Mouse (Mus musculus) intestine, embryonic 14.5 days (tissue): ENCODE measurements around the gene Pax5. TPM values are rescaled to one million over a fixed set of nuclear protein-coding genes. Genes with fewer than 3 reads are reported as not detected.

Experiments
- ATAC-seq: fragments of 200-750 bp; cut with Nextera tagmentation; replicated peaks from 2 replicates; pipeline ENCODE4 v1.8.0; 2017; ENCODE audit warnings: low read depth, moderate number of reproducible peaks, moderate TSS enrichment, moderate library complexity; ENCODE audit not compliant: low FRiP score, low TSS enrichment
- DNase-seq: peaks from one replicate; pipeline ENCODE4 v3.0.0-alpha.2; 2018; ENCODE audit warnings: low spot score
- H3K27ac ChIP-seq: fragments of 300-500 bp; sonication (generic); 2 replicates; pipeline ENCODE4 v1.5.1; 2014; ENCODE audit warnings: low read depth, mild to moderate bottlenecking, control low read depth
- H3K27me3 ChIP-seq: fragments of 300-500 bp; sonication (generic); replicated peaks from 2 replicates; pipeline ENCODE4 v1.6.1; 2014; ENCODE audit warnings: low read length, control low read depth; ENCODE audit not compliant: control insufficient read depth, insufficient read depth
- H3K36me3 ChIP-seq: fragments of 300-500 bp; sonication (generic); 2 replicates; pipeline ENCODE4 v1.6.1; 2014; ENCODE audit warnings: low read length, control low read depth; ENCODE audit not compliant: control insufficient read depth, insufficient read depth
- H3K4me1 ChIP-seq: fragments of 300-500 bp; sonication (generic); replicated peaks from 2 replicates; pipeline ENCODE4 v1.6.1; 2014; ENCODE audit warnings: low read length, control low read depth, mixed read lengths; ENCODE audit not compliant: control insufficient read depth, insufficient read depth
- H3K4me2 ChIP-seq: fragments of 300-500 bp; sonication (generic); 2 replicates; pipeline ENCODE4 v1.6.1; 2014; ENCODE audit warnings: low read length
- H3K4me3 ChIP-seq: fragments of 300-500 bp; sonication (generic); 2 replicates; pipeline ENCODE4 v1.5.1; 2014; ENCODE audit warnings: low read depth, low read length, control low read depth, mixed read lengths
- H3K9ac ChIP-seq: fragments of 300-500 bp; sonication (generic); 2 replicates; pipeline ENCODE4 v1.6.1; 2014; ENCODE audit warnings: mild to moderate bottlenecking, low read length
- H3K9me3 ChIP-seq: fragments of 300-500 bp; sonication (generic); 2 replicates; pipeline ENCODE4 v1.6.1; 2016; ENCODE audit warnings: low read length, control low read depth; ENCODE audit not compliant: control insufficient read depth
- WGBS: fragments of 180-500 bp; shearing (Covaris S2); extraction: QIAGEN DNeasy Blood & Tissue Kit; methylation state at CpG from one replicate; pipeline ENCODE4 v1.1.7; 2014; 5-methylcytosine and 5-hydroxymethylcytosine counted together
- polyA plus RNA-seq: library from polyadenylated mRNA; unstranded; fragments of >200 nt; fragmentation: Nextera tagmentation; extraction: Ambion mirVana; gene quantifications from 2 replicates; pipeline ENCODE4 v1.2.1, GENCODE M21; 2014

Pax5 gene
- polyA plus RNA-seq, 1 experiment from 2014 or later = not detected

- no peak overlapping the region for H3K27ac ChIP-seq
- no peak for DNase-seq
- H3K9me3 ChIP-seq = 0 out of 2 replicates have a peak, but pooled peaks cover 5% of the 10 kb centered on the region
- H3K9ac ChIP-seq = no peak overlapping the region
- H3K4me2 ChIP-seq = no peak overlapping the region
- ATAC-seq = no peak
- WGBS = 74% methylated on average over 6 of the region's 6 CpGs
- peaks cover 47% of the 10 kb centered on the region for H3K27me3 ChIP-seq
- H3K4me3 ChIP-seq = no peak overlapping the region
- H3K4me1 ChIP-seq = no peaks in the 10 kb centered on the region
- no peaks in the 10 kb centered on the region for H3K36me3 ChIP-seq
Observed at GRCm38 (mm10) chr4:44667369-44667768, 42.9 kb downstream of the Pax5 start.

GRCm38 (mm10) chr4:44664767-44665056 is 45.6 kb downstream of the Pax5 start:
- H3K27ac ChIP-seq = no peak overlapping the region
- peak overlapping the region; percentile 86 for H3K4me2 ChIP-seq
- ATAC-seq (no peak), DNase-seq (no peak)
- peaks cover 53% of the 10 kb centered on the region for H3K27me3 ChIP-seq
- H3K36me3 ChIP-seq = no peaks in the 10 kb centered on the region
- no peak overlapping the region for H3K9ac ChIP-seq
- H3K4me3 ChIP-seq = peak overlapping the region; percentile 43
- no peaks in the 10 kb centered on the region for H3K4me1 ChIP-seq
- 0 out of 2 replicates have a peak, but pooled peaks cover 5% of the 10 kb centered on the region for H3K9me3 ChIP-seq
- WGBS = 30% methylated on average over 6 of the region's 6 CpGs

- peak overlapping the region; percentile 86 for H3K4me2 ChIP-seq
- peak overlapping the region; percentile 43 for H3K4me3 ChIP-seq
- DNase-seq (peak; percentile 68), ATAC-seq (no peak)
- H3K27me3 ChIP-seq = peaks cover 53% of the 10 kb centered on the region
- H3K4me1 ChIP-seq = no peaks in the 10 kb centered on the region
- H3K9ac ChIP-seq = peak overlapping the region; percentile 5; the same call in 1 of the 2 replicates
- H3K36me3 ChIP-seq = no peaks in the 10 kb centered on the region
- under 1% methylated on average over 81 of the region's 81 CpGs for WGBS
- no peak overlapping the region for H3K27ac ChIP-seq
- H3K9me3 ChIP-seq = 0 out of 2 replicates have a peak, but pooled peaks cover 1% of the 10 kb centered on the region
Observed at GRCm38 (mm10) chr4:44664004-44664766, 46.1 kb downstream of the Pax5 start.

GRCm38 (mm10) chr4:44663489-44663888 is 46.8 kb downstream of the Pax5 start:
- ATAC-seq (no peak), DNase-seq (no peak)
- no peak overlapping the region for H3K27ac ChIP-seq
- no peaks in the 10 kb centered on the region for H3K36me3 ChIP-seq
- 29% methylated on average over 10 of the region's 10 CpGs for WGBS
- H3K4me2 ChIP-seq = peak overlapping the region; percentile 86
- H3K27me3 ChIP-seq = peaks cover 53% of the 10 kb centered on the region
- no peak overlapping the region for H3K9ac ChIP-seq
- peak overlapping the region; percentile 43 for H3K4me3 ChIP-seq
- H3K4me1 ChIP-seq = no peaks in the 10 kb centered on the region
- no peaks in the 10 kb centered on the region for H3K9me3 ChIP-seq

- WGBS = 88% methylated on average over 4 of the region's 4 CpGs
- ATAC-seq (no peak), DNase-seq (no peak)
- no peak overlapping the region for H3K9ac ChIP-seq
- H3K36me3 ChIP-seq = no peaks in the 10 kb centered on the region
- no peaks in the 10 kb centered on the region for H3K9me3 ChIP-seq
- no peaks in the 10 kb centered on the region for H3K4me1 ChIP-seq
- H3K4me2 ChIP-seq = no peak overlapping the region
- H3K27ac ChIP-seq = no peak overlapping the region
- H3K4me3 ChIP-seq = no peak overlapping the region
- no peaks in the 10 kb centered on the region for H3K27me3 ChIP-seq
Observed at GRCm38 (mm10) chr4:44645181-44645580, 65.1 kb downstream of the Pax5 start.

GRCm38 (mm10) chr4:44641831-44642587 is 68.3 kb downstream of the Pax5 start:
- H3K27ac ChIP-seq = no peak overlapping the region
- WGBS = 37% methylated on average over 12 of the region's 12 CpGs
- no peaks in the 10 kb centered on the region for H3K27me3 ChIP-seq
- no peaks in the 10 kb centered on the region for H3K36me3 ChIP-seq
- no peak for ATAC-seq
- no peak overlapping the region for H3K4me3 ChIP-seq
- H3K9ac ChIP-seq = no peak overlapping the region
- H3K9me3 ChIP-seq = no peaks in the 10 kb centered on the region
- DNase-seq = no peak
- H3K4me1 ChIP-seq = no peaks in the 10 kb centered on the region
- no peak overlapping the region for H3K4me2 ChIP-seq

- H3K36me3 ChIP-seq = no peaks in the 10 kb centered on the region
- no peak overlapping the region for H3K9ac ChIP-seq
- ATAC-seq (no peak), DNase-seq (no peak)
- no peak overlapping the region for H3K27ac ChIP-seq
- H3K4me2 ChIP-seq = no peak overlapping the region
- H3K4me1 ChIP-seq = peaks cover 7% of the 10 kb centered on the region; the same call in 1 of the 2 replicates
- no peaks in the 10 kb centered on the region for H3K27me3 ChIP-seq
- H3K4me3 ChIP-seq = no peak overlapping the region
- no peaks in the 10 kb centered on the region for H3K9me3 ChIP-seq
- 73% methylated on average over 3 of the region's 3 CpGs for WGBS
Observed at GRCm38 (mm10) chr4:44635618-44636017, 74.7 kb downstream of the Pax5 start.

GRCm38 (mm10) chr4:44633694-44634524 is 76.4 kb downstream of the Pax5 start:
- DNase-seq = peak; percentile 51
- Histone ChIP-seq H3K4me2 (peak overlapping the region; percentile 36), H3K27me3 (no peaks in the 10 kb centered on the region), H3K4me3 (no peak overlapping the region; the same call in 1 of the 2 replicates), H3K27ac (no peak overlapping the region), H3K9ac (no peak overlapping the region), H3K36me3 (no peaks in the 10 kb centered on the region), H3K4me1 (peaks cover 7% of the 10 kb centered on the region; the same call in 1 of the 2 replicates), H3K9me3 (no peaks in the 10 kb centered on the region)
- 11% methylated on average over 12 of the region's 12 CpGs for WGBS
- ATAC-seq = no peak
